24 mouse cellular contexts compared by ENCODE assay signal in genomic region chr5:17806774-17807377, GRCm38 (mm10).
DNase-seq lines count a peak whose midpoint lies in the region; ATAC-seq and TF ChIP-seq lines count a peak whose summit lies in the region.
"Had no signal": no experiment of that assay in that cellular context is flagged by ENCODE, and none has a peak within 500 bp of the region (broad histone marks: within the 10 kb centered on the region; RNA-seq: fewer than 3 reads in every experiment).

No protein-coding gene starts in this region.

- no peak overlapping the region for H3K4me3 ChIP-seq in heart, adult 2 months
- H3K4me3 ChIP-seq in heart, embryonic 10.5 days: no peak overlapping the region
- H3K4me3 ChIP-seq: embryonic facial prominence, embryonic 13.5 days; embryonic facial prominence, embryonic 15.5 days; forebrain, embryonic 10.5 days; forebrain, embryonic 12.5 days had no signal

- no peak for TF ChIP-seq POLR2A in heart, adult 2 months (IDR thresholded peaks at IDR 0.05; ENCODE audit: insufficient read depth, low read depth, low read length)

- no peak for DNase-seq in heart, adult 2 months
- DNase-seq in heart, embryonic 10.5 days (ENCODE audit: low spot score): no peak
- no peak for DNase-seq in left cerebral cortex, postnatal 14 days (ENCODE audit: low spot score in 2 of 2)
- DNase-seq in lung, postnatal 25 days (ENCODE audit: low spot score): no peak
- DNase-seq: adrenal gland, adult 2 months; adrenal gland, postnatal 10 days; adrenal gland, postnatal 25 days; B cell, adult 2 months; cerebellum, adult 11 months; cerebellum, adult 18-20 months; cerebellum, adult 8-10 months; cerebellum, adult 9-11 months; cerebellum, postnatal 14 days; cerebellum, postnatal 36 days; embryo, embryonic 11 days had no signal

- H3K79me2 ChIP-seq in heart, adult 2 months (replicated peaks; ENCODE audit: control insufficient read depth, insufficient read depth, low read length): 0 out of 2 replicates have a peak, but pooled peaks cover 1% of the 10 kb centered on the region

- no peaks in the 10 kb centered on the region; the same call in 1 of the 2 replicates for H3K4me1 ChIP-seq in heart, adult 2 months (ENCODE audit: control insufficient read depth, insufficient read depth, low read length)
- H3K4me1 ChIP-seq in heart, embryonic 10.5 days: no peaks in the 10 kb centered on the region
- H3K4me1 ChIP-seq: embryonic facial prominence, embryonic 13.5 days; embryonic facial prominence, embryonic 15.5 days; forebrain, embryonic 10.5 days; forebrain, embryonic 12.5 days had no signal

- 88% methylated on average over 3 of the region's 3 CpGs for WGBS in heart, adult 2 months
- WGBS in heart, embryonic 10.5 days: 81% methylated on average over 3 of the region's 3 CpGs

- no peak overlapping the region for H3K27ac ChIP-seq in heart, adult 2 months
- no peak overlapping the region for H3K27ac ChIP-seq in heart, embryonic 10.5 days
- H3K27ac ChIP-seq: embryonic facial prominence, embryonic 13.5 days; embryonic facial prominence, embryonic 15.5 days; forebrain, embryonic 10.5 days; forebrain, embryonic 12.5 days had no signal

- peak; percentile 61 for ATAC-seq in erythroid progenitor cell, adult 5-6 weeks (replicated peaks; ENCODE audit: low FRiP score, poor library complexity, severe bottlenecking)
- peak; percentile 50; the same call in 1 of the 2 replicates for ATAC-seq in monocyte, adult 5-6 weeks (replicated peaks; ENCODE audit: insufficient number of reproducible peaks, low FRiP score, low TSS enrichment, poor library complexity, severe bottlenecking)
- ATAC-seq: CD4-positive, CD25-positive, alpha-beta regulatory T cell, adult 4 months; forebrain, embryonic 14.5 days; forebrain, embryonic 16.5 days had no signal

- H3K9me3 ChIP-seq in heart, embryonic 10.5 days: no peaks in the 10 kb centered on the region
- H3K9me3 ChIP-seq: embryonic facial prominence, embryonic 13.5 days; embryonic facial prominence, embryonic 15.5 days; forebrain, embryonic 10.5 days; forebrain, embryonic 12.5 days had no signal

- 0 out of 2 replicates have a peak, but pooled peaks have one; percentile 4 for TF ChIP-seq EP300 in heart, adult 2 months (IDR thresholded peaks at IDR 0.05; ENCODE audit: insufficient read depth, low read depth, low read length)

- H3K36me3 ChIP-seq in heart, adult 2 months (ENCODE audit: control insufficient read depth, insufficient read depth, low read length): peaks cover 44% of the 10 kb centered on the region
- H3K36me3 ChIP-seq in heart, embryonic 10.5 days: no peaks in the 10 kb centered on the region
- H3K36me3 ChIP-seq: embryonic facial prominence, embryonic 13.5 days; embryonic facial prominence, embryonic 15.5 days; forebrain, embryonic 10.5 days; forebrain, embryonic 12.5 days had no signal

- H3K9ac ChIP-seq in heart, adult 2 months (ENCODE audit: low read depth, low read length): no peak overlapping the region
- H3K9ac ChIP-seq: embryonic facial prominence, embryonic 13.5 days; embryonic facial prominence, embryonic 15.5 days; forebrain, embryonic 12.5 days had no signal

- no peaks in the 10 kb centered on the region for H3K27me3 ChIP-seq in heart, adult 2 months (ENCODE audit: control insufficient read depth, insufficient read depth, low read length)
- no peaks in the 10 kb centered on the region for H3K27me3 ChIP-seq in heart, embryonic 10.5 days (ENCODE audit: insufficient read depth, poor library complexity, severe bottlenecking)
- H3K27me3 ChIP-seq: embryonic facial prominence, embryonic 13.5 days; embryonic facial prominence, embryonic 15.5 days; forebrain, embryonic 12.5 days had no signal

- intact Hi-C loops in heart, adult 2 months (cut with DNase I): no loop called here
- intact Hi-C loops in left cerebral cortex, postnatal 14 days (cut with DNase I): no loop called here

- no peak for TF ChIP-seq CTCF in heart, adult 2 months (IDR thresholded peaks at IDR 0.05)
